In genomic region chr7:82433226-82433625, GRCm38 (mm10) we compare ENCODE assay signal across 20 mouse cellular contexts.
DNase-seq lines count a peak whose midpoint lies in the region; ATAC-seq and TF ChIP-seq lines count a peak whose summit lies in the region.
"Had no signal": no experiment of that assay in that cellular context is flagged by ENCODE, and none has a peak within 500 bp of the region (broad histone marks: within the 10 kb centered on the region; RNA-seq: fewer than 3 reads in every experiment).

No protein-coding gene starts in this region.

- H3ac ChIP-seq in C2C12 (ENCODE audit: control insufficient read depth, insufficient read length, low read depth) (no peak overlapping the region), myocyte (ENCODE audit: control insufficient read depth, insufficient read length) (no peak overlapping the region)

- no peaks in the 10 kb centered on the region for H3K27me3 ChIP-seq in C2C12 (ENCODE audit: control insufficient read depth, insufficient read depth, insufficient read length)
- no peaks in the 10 kb centered on the region for H3K27me3 ChIP-seq in myocyte (ENCODE audit: control insufficient read depth, insufficient read depth, insufficient read length)
- H3K27me3 ChIP-seq in hindbrain, embryonic 13.5 days: no peaks in the 10 kb centered on the region
- no peaks in the 10 kb centered on the region for H3K27me3 ChIP-seq in forebrain, embryonic 12.5 days
- H3K27me3 ChIP-seq: embryonic facial prominence, embryonic 12.5 days; Patski had no signal

- H3K4me1 ChIP-seq in hindbrain, embryonic 13.5 days (replicated peaks): no peaks in the 10 kb centered on the region
- no peaks in the 10 kb centered on the region for H3K4me1 ChIP-seq in forebrain, embryonic 12.5 days
- H3K4me1 ChIP-seq: embryonic facial prominence, embryonic 10.5 days; embryonic facial prominence, embryonic 12.5 days had no signal

- H3K36me3 ChIP-seq in C2C12 (ENCODE audit: control insufficient read depth, insufficient read depth): no peaks in the 10 kb centered on the region
- no peaks in the 10 kb centered on the region for H3K36me3 ChIP-seq in myocyte (ENCODE audit: control insufficient read depth, insufficient read depth)
- no peaks in the 10 kb centered on the region for H3K36me3 ChIP-seq in hindbrain, embryonic 13.5 days
- H3K36me3 ChIP-seq in forebrain, embryonic 12.5 days (replicated peaks): no peaks in the 10 kb centered on the region
- H3K36me3 ChIP-seq: embryonic facial prominence, embryonic 10.5 days; embryonic facial prominence, embryonic 12.5 days had no signal

- H3K79me3 ChIP-seq in C2C12 (ENCODE audit: low read depth): no peaks in the 10 kb centered on the region

- no peaks in the 10 kb centered on the region for H3K79me2 ChIP-seq in C2C12 (ENCODE audit: control insufficient read depth, insufficient read depth)
- no peaks in the 10 kb centered on the region for H3K79me2 ChIP-seq in myocyte (ENCODE audit: control insufficient read depth, insufficient read depth)

- no peaks in the 10 kb centered on the region for H3K9me3 ChIP-seq in hindbrain, embryonic 13.5 days
- no peaks in the 10 kb centered on the region for H3K9me3 ChIP-seq in forebrain, embryonic 12.5 days
- H3K9me3 ChIP-seq: embryonic facial prominence, embryonic 10.5 days; embryonic facial prominence, embryonic 12.5 days had no signal

- H3K4me3 ChIP-seq in C2C12 (ENCODE audit: insufficient read depth, poor library complexity, severe bottlenecking): no peak overlapping the region
- H3K4me3 ChIP-seq in myocyte: no peak overlapping the region
- no peak overlapping the region for H3K4me3 ChIP-seq in hindbrain, embryonic 13.5 days
- H3K4me3 ChIP-seq in forebrain, embryonic 12.5 days (replicated peaks): no peak overlapping the region
- H3K4me3 ChIP-seq: embryonic facial prominence, embryonic 10.5 days; embryonic facial prominence, embryonic 12.5 days had no signal

- TF ChIP-seq POLR2A in myocyte (IDR thresholded peaks at IDR 0.05; ENCODE audit: insufficient read length, low read depth): no peak

- H3K9ac ChIP-seq in hindbrain, embryonic 13.5 days: no peak overlapping the region
- no peak overlapping the region for H3K9ac ChIP-seq in forebrain, embryonic 12.5 days
- H3K9ac ChIP-seq: embryonic facial prominence, embryonic 12.5 days had no signal

- ATAC-seq in hindbrain, embryonic 13.5 days (ENCODE audit: low FRiP score): no peak
- no peak for ATAC-seq in forebrain, embryonic 12.5 days (ENCODE audit: low FRiP score)
- ATAC-seq: activated CD4-positive, CD25-positive, alpha-beta regulatory T cell, adult 4 months; forebrain, embryonic 14.5 days; forebrain, embryonic 16.5 days; Patski had no signal

- H3K27ac ChIP-seq in hindbrain, embryonic 13.5 days: no peak overlapping the region
- no peak overlapping the region for H3K27ac ChIP-seq in forebrain, embryonic 12.5 days
- H3K27ac ChIP-seq: embryonic facial prominence, embryonic 10.5 days; embryonic facial prominence, embryonic 12.5 days had no signal

- 91% methylated on average over 2 of the region's 2 CpGs for WGBS in hindbrain, embryonic 13.5 days
- WGBS in forebrain, embryonic 12.5 days: 89% methylated on average over 2 of the region's 2 CpGs

- peak; percentile 68 for DNase-seq in 3T3-L1 (ENCODE audit: low read depth, low spot score)
- DNase-seq: adrenal gland, adult 8-10 months; adrenal gland, postnatal 14 days; adrenal gland, postnatal 36 days; B cell, adult 2 months; cerebellum, adult 11-12 months; cerebellum, adult 2 months; cerebellum, adult 9-10 months; cerebellum, postnatal 10 days; cerebellum, postnatal 25 days had no signal

- TF ChIP-seq CTCF in C2C12 (IDR thresholded peaks at IDR 0.05; ENCODE audit: control insufficient read depth, insufficient read depth, insufficient read length): no peak

- H3K4me2 ChIP-seq in myocyte (ENCODE audit: low read depth): no peak overlapping the region
- no peak overlapping the region for H3K4me2 ChIP-seq in hindbrain, embryonic 13.5 days
- no peak overlapping the region for H3K4me2 ChIP-seq in forebrain, embryonic 12.5 days
- H3K4me2 ChIP-seq: embryonic facial prominence, embryonic 12.5 days had no signal

TF ChIP-seq in C2C12, 6 proteins besides CTCF, POLR2A, EP300 and RAD21:
- no peak for TF ChIP-seq MAX (IDR thresholded peaks at IDR 0.05)
- TF ChIP-seq CEBPB (IDR thresholded peaks at IDR 0.05; ENCODE audit: low read depth): peak; percentile 30
TF ChIP-seq in C2C12: peak in this region for 1.

TF ChIP-seq in myocyte, 11 proteins besides CTCF, POLR2A, EP300 and RAD21:
- TF ChIP-seq TCF3 (IDR thresholded peaks at IDR 0.05; ENCODE audit: insufficient read length, low read depth) (no peak), CEBPB (IDR thresholded peaks at IDR 0.05; ENCODE audit: insufficient read depth, poor library complexity, severe bottlenecking) (peak; percentile 95)
TF ChIP-seq in myocyte: peak in this region for 1.
